Mouse (Mus musculus) adrenal gland (tissue): Measurements from ENCODE around the gene Ak1.

ENCODE experiments used
- intact Hi-C: fragments of 180-260 bp; cut with DNase I; formaldehyde crosslinking; loops from one replicate; pipeline ENCODE4 v1.15.1; 2025

Ak1 gene

GRCm38 (mm10) chr2:32598506-32598905, 23.1 kb upstream of the Ak1 start:
- intact Hi-C loops, result no loop called here

- intact Hi-C loops, result no loop called here
These were observed 22.1 kb upstream of the Ak1 start, which contains the start of gene St6galnac6 for GRCm38 (mm10) chr2:32599409-32599808. Gene St6galnac6, plus strand, starts transcription at chr2:32599709.

- intact Hi-C loops, result loop anchor here (2.0 kb wide), 1 partner anchor 19 kb away; no protein-coding TSS in a partner anchor
These were observed 20.0 kb upstream of the Ak1 start for GRCm38 (mm10) chr2:32601417-32602065.

DNA sequence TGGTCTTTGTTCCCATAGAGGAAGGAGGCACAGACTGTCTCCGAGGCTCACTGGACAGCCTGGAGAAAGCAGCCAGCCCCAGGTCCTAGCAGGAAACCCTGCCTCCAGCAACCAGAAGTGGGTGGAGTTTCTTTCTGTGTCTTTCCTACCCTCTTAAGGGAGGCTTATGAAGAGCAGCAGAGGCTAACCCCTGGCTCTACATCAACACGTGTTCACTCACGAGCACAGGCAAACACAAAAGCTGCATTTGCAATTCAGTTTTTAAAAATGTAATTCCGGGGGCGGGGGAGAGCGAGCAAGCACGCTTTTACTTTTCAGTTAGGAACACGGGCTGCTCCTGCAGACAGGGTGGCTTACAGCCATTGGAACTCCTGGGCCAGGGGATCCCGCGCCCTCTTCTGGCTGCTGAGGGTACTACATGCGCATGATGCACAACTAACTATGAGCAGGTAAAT, 18.9 kb upstream of the Ak1 start:
- intact Hi-C loops, result loop anchor here (2.0 kb wide), 1 partner anchor 20 kb away; no protein-coding TSS in a partner anchor

DNA sequence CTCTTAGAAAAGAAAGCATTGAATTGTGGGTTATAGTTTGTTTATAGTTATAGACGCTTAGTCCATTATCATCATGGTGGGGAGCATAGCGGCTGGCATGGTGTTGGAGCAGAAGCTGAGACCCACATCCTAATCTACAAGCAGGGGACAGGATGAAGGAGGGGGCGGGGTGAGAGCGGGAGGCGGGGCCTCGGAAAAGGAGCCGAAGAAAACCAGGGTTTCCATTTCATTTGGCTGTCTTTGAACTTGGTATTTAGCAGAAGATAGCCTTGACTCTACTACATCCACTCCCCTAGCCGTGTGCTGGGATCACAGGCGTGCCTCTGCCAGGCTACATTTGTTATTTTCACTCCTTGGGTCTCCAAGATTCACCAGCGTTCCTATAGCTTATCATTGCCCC, 16.9 kb upstream of the Ak1 start:
- intact Hi-C loops, result no loop called here

DNA sequence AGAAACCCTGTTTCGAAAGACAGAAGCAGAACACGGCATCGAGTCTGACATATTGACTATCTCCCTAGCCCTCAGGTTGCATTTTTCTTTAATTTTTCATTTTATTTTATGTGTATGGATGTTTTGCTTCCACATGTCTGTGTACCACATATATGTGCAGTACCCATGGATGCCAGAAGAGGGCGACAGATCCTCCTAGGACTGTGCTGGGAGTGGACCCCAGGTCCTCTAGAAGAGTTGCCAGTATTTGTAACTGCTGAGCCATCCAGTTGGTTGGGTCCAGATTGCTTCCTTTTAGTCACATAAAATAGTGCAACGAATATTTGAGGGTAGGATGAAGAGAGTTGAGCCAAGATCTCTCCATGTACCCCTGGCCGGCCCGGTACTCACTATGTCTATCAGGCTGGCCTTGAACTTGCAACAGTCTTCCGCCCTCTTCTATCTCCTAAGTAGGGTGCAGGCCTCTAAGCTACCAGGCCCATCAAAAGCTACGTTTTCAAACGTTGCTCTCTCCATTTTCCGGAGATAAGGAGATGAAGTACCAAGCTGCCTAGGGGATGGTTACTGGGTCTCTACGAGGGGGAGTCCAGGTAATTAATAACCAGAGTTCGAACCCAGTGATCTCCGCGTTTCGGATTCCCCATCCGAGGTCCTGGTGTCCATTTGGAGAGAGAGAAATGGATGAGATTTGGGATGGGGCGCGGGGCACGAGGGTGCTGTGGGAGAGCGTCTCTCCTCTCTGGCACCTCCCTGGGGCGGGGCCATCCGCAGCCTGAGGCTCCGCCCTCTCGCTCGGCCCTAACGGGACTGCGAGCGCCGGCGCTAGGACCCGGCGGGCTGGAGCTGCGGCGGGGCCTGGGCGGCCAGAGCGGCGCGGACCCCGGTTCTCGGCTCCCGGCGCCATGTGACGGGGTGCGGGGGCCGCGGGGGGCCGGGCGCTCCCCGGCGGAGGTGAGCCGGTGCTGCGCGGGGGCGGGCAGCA, 15.1 kb upstream of the Ak1 start:
- intact Hi-C loops, result no loop called here

- intact Hi-C loops, result no loop called here
These were observed 14.2 kb upstream of the Ak1 start for GRCm38 (mm10) chr2:32607262-32607947.

- intact Hi-C loops, result no loop called here
These were observed 13.3 kb upstream of the Ak1 start for GRCm38 (mm10) chr2:32608141-32608777.

DNA sequence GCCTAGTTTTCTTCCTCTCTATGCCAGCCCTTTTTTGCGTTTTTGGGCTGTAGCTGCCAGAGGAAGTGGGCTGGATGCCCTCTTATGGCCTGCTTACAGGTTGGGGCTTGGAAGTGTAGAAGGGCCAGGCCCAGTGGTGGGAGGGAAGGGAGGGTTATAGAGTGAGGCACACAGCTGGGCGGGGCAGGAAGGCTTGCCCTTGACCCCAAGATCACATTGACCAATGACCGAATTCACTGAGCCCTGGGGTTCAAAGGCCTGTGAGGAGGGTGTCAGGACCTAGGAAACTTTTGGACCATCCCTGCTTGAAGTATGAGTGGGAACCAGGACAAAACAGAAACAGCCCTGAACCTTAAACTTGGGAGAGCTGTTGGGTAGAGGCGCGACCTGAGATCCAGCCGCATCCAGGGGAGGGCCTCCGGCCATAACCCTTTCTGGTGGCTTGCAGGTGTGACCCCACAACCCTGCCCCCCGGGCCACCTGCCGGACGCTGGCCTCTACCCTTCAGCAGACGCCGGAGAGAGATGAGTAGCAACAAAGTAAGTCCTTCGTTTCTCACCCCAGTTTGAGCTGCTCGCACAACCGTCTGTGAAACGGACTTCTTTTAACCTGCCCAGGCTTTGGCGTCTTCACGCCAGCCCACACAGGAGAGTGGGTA, 12.7 kb upstream of the Ak1 start:
- intact Hi-C loops, result no loop called here

- intact Hi-C loops, result loop anchor here (5.0 kb wide), 1 partner anchor 33 kb away; the partner anchor contains the start of gene 9430097D07Rik
These were observed 10.8 kb upstream of the Ak1 start for GRCm38 (mm10) chr2:32610610-32611229.

- intact Hi-C loops, result loop anchor here (5.0 kb wide), 1 partner anchor 35 kb away; the partner anchor contains the start of gene 9430097D07Rik
These were observed 9.3 kb upstream of the Ak1 start for GRCm38 (mm10) chr2:32612274-32612673.

DNA sequence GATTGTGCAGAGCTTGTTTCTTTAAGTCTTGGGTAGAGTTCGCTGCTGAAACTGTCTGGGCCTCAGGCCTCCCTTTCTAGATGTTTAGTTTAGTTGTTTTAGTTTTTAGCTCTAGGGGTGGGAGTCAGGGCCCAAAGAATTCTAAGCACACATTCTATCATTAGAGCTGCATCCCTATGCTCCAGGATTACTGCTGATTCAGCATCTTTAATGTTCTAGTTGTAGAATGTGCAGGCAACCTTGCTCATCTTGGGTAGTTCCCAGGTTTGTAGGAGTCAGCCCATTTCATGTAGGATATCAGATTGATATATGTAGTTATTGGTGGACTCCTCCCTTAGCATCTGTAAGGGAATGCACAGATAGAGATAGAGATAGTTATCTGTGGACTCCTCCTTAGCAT, 4.4 kb upstream of the Ak1 start:
- intact Hi-C loops, result no loop called here

DNA sequence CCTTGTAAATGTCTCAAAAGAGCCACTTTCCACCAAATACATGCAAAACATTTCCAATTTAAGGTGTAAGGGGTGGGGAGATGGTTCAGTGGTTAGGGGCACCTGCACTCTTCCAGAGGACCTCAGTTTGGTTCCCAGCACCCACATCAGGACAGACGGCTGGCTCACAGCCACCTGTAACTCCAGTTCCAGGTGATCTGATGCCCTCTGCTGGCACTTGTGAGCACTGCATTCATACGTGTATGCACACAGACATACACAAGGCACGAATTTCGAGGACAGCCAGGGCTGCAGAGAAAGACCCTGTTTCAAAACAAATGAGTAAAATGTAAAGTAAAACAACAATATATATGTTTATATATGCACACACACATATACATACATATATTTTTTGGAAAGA, 4.0 kb upstream of the Ak1 start:
- intact Hi-C loops, result no loop called here

DNA sequence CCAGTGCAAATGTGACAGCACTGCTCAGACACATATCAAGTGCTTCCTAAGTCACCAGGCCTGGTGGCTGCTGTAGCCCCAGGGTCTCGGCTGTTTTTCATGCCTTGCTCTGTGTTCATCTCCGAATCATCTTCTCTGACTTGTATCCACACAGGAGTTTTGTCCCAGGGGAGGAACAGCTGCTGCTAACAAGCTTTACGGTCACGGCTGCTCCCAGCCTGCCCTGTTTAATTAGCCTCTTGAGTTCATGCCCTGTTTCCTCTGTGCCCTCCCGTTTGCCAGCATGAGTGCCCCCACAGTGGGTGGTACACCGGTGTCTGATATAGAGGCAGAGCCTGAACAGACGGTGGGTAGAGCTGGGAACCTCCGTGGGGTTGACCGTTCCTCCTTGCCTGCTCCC, 3.5 kb upstream of the Ak1 start:
- intact Hi-C loops, result no loop called here

- intact Hi-C loops, result no loop called here
These were observed 659 bp upstream of the Ak1 start for GRCm38 (mm10) chr2:32620682-32621516.

- intact Hi-C loops, result no loop called here
These were observed 2.7 kb downstream of the Ak1 start for GRCm38 (mm10) chr2:32624111-32624748.

GRCm38 (mm10) chr2:32625212-32625872, 3.8 kb downstream of the Ak1 start:
- intact Hi-C loops, result no loop called here
